ENCODE assay signal across 29 mouse cellular contexts in the genomic region with DNA sequence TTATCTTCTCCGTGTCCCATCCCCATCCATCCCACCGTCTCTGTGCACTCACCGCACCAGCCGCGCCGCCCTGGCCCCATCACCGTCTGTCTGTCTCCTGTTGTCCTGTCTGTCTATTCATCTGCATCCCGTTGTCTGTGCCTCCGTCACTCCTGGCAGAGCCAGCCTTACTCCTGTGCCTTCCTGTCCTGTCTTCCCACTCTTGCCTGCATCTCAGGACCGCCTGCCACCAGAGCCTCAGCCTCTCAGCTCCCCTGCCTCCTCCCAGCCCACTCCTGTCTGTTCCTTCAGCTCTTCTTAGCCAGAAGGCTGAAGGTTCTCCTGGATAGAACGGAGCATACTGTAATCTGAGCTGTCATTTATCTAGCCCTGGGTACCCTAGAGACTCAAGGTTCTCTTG. TPM values are rescaled to one million over a fixed set of nuclear protein-coding genes. Genes with fewer than 3 reads are reported as not detected.
DNase-seq lines count a peak whose midpoint lies in the region; TF ChIP-seq lines count a peak whose summit lies in the region.
"Had no signal": no experiment of that assay in that cellular context is flagged by ENCODE, and none has a peak within 500 bp of the region (broad histone marks: within the 10 kb centered on the region; RNA-seq: fewer than 3 reads in every experiment).

No protein-coding gene starts in this region.

- H3K27ac ChIP-seq in layer of hippocampus, adult 2 months: peak overlapping the region; percentile 77; the same call in 1 of the 2 replicates
- peak overlapping the region; percentile 94 for H3K27ac ChIP-seq in olfactory bulb, adult 2 months (ENCODE audit: insufficient read depth, low read depth, low read length)
- H3K27ac ChIP-seq: embryonic facial prominence, embryonic 10.5 days; embryonic facial prominence, embryonic 13.5 days; forebrain, embryonic 12.5 days; forebrain, embryonic 15.5 days; heart, adult 2 months; heart, embryonic 10.5 days; heart, embryonic 13.5 days; hindbrain, embryonic 14.5 days; hindbrain, postnatal 0 days had no signal

- WGBS in olfactory bulb, adult 2 months: 66% methylated on average over 11 of the region's 11 CpGs

- H3K4me3 ChIP-seq in layer of hippocampus, adult 2 months: no peak overlapping the region
- H3K4me3 ChIP-seq in E14TG2a.4 (replicated peaks; ENCODE audit: low read length): peak overlapping the region; percentile 29
- no peak overlapping the region for H3K4me3 ChIP-seq in olfactory bulb, adult 2 months (ENCODE audit: insufficient read depth, low read depth, low read length)
- H3K4me3 ChIP-seq: embryonic facial prominence, embryonic 10.5 days; embryonic facial prominence, embryonic 13.5 days; erythroblast, embryonic 14.5 days; forebrain, embryonic 12.5 days; forebrain, embryonic 15.5 days; heart, adult 2 months; heart, embryonic 10.5 days; heart, embryonic 13.5 days had no signal

- H3K9me3 ChIP-seq in E14TG2a.4 (ENCODE audit: low read length): no peaks in the 10 kb centered on the region
- H3K9me3 ChIP-seq: embryonic facial prominence, embryonic 10.5 days; embryonic facial prominence, embryonic 13.5 days; forebrain, embryonic 12.5 days; forebrain, embryonic 15.5 days; G1E; heart, embryonic 10.5 days; heart, embryonic 13.5 days had no signal

- TF ChIP-seq POLR2A in olfactory bulb, adult 2 months (IDR thresholded peaks at IDR 0.05; ENCODE audit: insufficient read depth, low read depth, low read length): no peak

- H3K27me3 ChIP-seq in E14TG2a.4 (ENCODE audit: insufficient read depth, low read length): peaks cover 11% of the 10 kb centered on the region
- H3K27me3 ChIP-seq: embryonic facial prominence, embryonic 13.5 days; forebrain, embryonic 12.5 days; forebrain, embryonic 15.5 days; heart, embryonic 13.5 days; Patski had no signal

- no peak for TF ChIP-seq CTCF in layer of hippocampus, adult 2 months (conservative IDR thresholded peaks at IDR 0.05)
- no peak for TF ChIP-seq CTCF in E14TG2a.4 (conservative IDR thresholded peaks at IDR 0.05; ENCODE audit: low read length)
- TF ChIP-seq CTCF in olfactory bulb, adult 2 months (IDR thresholded peaks at IDR 0.05; ENCODE audit: insufficient read depth, low read depth, low read length): no peak

- peak; percentile 8 for DNase-seq in cerebellum, adult 9-10 months
- no peak for DNase-seq in cerebellum, adult 18-20 months
- DNase-seq in layer of hippocampus, adult 2 months (ENCODE audit: low spot score in 2 of 2): no peak
- no peak for DNase-seq in layer of hippocampus, adult 9-10 months (ENCODE audit: low spot score)
- DNase-seq in cerebellum, adult 11 months: no peak
- DNase-seq: adrenal gland, postnatal 10 days; adrenal gland, postnatal 36 days; cerebellum, adult 11-12 months; cerebellum, adult 9-11 months; cerebellum, postnatal 25 days; embryo, embryonic 11 days; gastrocnemius, postnatal 36 days; heart, adult 2 months; heart, postnatal 14 days; heart, postnatal 4 days had no signal

- peaks cover 59% of the 10 kb centered on the region for H3K4me1 ChIP-seq in E14TG2a.4 (replicated peaks; ENCODE audit: low read depth, low read length)
- peaks cover 44% of the 10 kb centered on the region for H3K4me1 ChIP-seq in olfactory bulb, adult 2 months (ENCODE audit: control insufficient read depth, insufficient read depth, low read length)

- H3K36me3 ChIP-seq in E14TG2a.4 (ENCODE audit: insufficient read depth, low read length): peaks cover 23% of the 10 kb centered on the region; the same call in 1 of the 2 replicates

RNA-seq across cellular contexts. Expression of gene Zbtb9, which starts 6.0 kb away (rescaled TPM):
- 10 to 100 TPM; 14.8 to 15.7 TPM for total RNA-seq in layer of hippocampus, adult 2 months (2021)
- 109 TPM in 1 of 2 replicates, not detected in the other for polyA plus RNA-seq in olfactory bulb, adult 2 months (2012; ENCODE audit: insufficient read depth, insufficient read length, low replicate concordance, missing spikeins)

RNA-seq across cellular contexts. Expression of gene Syngap1, which starts 25.9 kb away (rescaled TPM):
- total RNA-seq in layer of hippocampus, adult 2 months (2021): 100 to 1,000 TPM; 463 to 497 TPM
- 50.4 and 503 TPM in 2 replicates for polyA plus RNA-seq in olfactory bulb, adult 2 months (2012; ENCODE audit: insufficient read depth, insufficient read length, low replicate concordance, missing spikeins)
- polyA plus RNA-seq: inflammation-experienced regulatory T-cells, adult 6 months had no signal

RNA-seq across cellular contexts. Expression of gene Cuta, which starts 27.6 kb away (rescaled TPM):
- total RNA-seq in layer of hippocampus, adult 2 months (2021): 10 to 100 TPM; 91.3 to 95.8 TPM
- polyA plus RNA-seq in olfactory bulb, adult 2 months (2012; ENCODE audit: insufficient read depth, insufficient read length, low replicate concordance, missing spikeins): not detected in 2 replicates

RNA-seq across cellular contexts. Expression of gene Phf1, which starts 34.1 kb away (rescaled TPM):
- total RNA-seq in layer of hippocampus, adult 2 months (2021): 10 to 100 TPM; 31.4 to 33.9 TPM
- polyA plus RNA-seq in olfactory bulb, adult 2 months (2012; ENCODE audit: insufficient read depth, insufficient read length, low replicate concordance, missing spikeins): not detected in 2 replicates

RNA-seq across cellular contexts. Expression of gene Kifc5b, which starts 50.1 kb away (rescaled TPM):
- total RNA-seq in layer of hippocampus, adult 2 months (2021): 1 to 10 TPM; 2.8 to 3.3 TPM
- polyA plus RNA-seq in olfactory bulb, adult 2 months (2012; ENCODE audit: insufficient read depth, insufficient read length, low replicate concordance, missing spikeins): not detected in 2 replicates
